Mouse (Mus musculus): ENCODE measurements around the gene Vwa5b1. TPM values are rescaled to one million over a fixed set of nuclear protein-coding genes. Genes with fewer than 3 reads are reported as not detected.

Vwa5b1 gene
- polyA plus RNA-seq (2012; rRNA removed): 2.4 TPM in 2 replicates

DNA sequence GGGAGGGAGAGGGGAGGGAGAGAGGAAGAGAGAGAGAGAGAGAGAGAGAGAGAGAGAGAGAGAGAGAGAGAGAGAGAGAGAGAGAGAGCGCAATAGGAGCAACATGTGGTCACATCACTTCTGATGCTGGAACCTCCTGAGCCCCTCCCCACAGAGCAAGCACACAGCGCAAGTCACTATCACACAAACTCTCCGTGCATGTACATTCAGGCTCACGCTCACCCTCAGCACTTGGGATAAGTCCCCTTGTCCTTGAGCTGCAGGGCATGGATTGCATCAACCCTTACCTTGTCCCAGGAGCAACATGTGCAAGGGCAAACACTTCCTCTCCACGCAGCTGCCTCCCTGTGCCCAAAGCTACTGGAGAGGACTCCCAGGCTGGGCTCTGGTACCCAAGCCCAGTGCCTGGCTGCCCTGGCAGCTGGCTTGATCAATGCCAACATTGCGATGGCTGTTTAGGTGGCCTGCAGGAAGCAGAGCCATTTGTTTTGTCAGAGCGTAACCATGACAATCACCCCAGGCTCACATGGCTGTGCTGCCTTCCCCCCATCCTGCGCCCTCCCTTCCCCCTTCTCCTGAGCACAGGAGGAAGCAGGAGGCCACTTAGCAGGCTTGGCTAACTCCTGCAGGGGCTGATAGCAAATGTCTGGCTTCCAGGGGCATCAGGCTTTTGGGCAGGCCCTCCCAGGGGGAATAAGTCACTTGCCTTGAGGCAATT, at the start of gene Vwa5b1:
Gene Vwa5b1, minus strand, starts transcription at position 457 of the 718 bp plus-strand sequence.
- no peak for DNase-seq (ENCODE audit: extremely low spot score in 1 of 2, low spot score in 1 of 2)

DNA sequence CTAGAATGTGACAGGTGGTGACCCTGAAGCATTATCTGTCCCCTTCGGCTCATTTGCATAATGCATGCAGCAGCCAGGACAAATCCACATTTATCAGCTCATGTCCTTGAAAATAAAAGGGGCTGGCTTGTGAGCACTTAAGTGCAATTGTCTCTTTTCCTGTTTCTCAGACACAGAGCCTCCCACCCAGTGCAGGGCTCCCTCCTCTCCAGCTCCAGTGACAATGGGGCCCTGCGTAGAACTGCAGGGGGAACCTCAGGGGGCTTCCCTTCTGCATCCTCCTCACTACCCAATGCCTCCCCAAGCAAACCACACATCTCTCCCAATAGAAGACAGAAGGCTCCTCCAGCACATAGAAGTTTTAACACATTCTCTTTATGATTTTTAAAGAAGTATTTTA, 47.1 kb upstream of the Vwa5b1 start:
- DNase-seq (ENCODE audit: extremely low spot score in 1 of 2, low spot score in 1 of 2): no peak

GRCm38 (mm10) chr4:138680124-138680523, 44.4 kb upstream of the Vwa5b1 start:
- no peak for DNase-seq (ENCODE audit: extremely low spot score in 1 of 2, low spot score in 1 of 2)

GRCm38 (mm10) chr4:138677579-138677978, 41.9 kb upstream of the Vwa5b1 start:
- peak in 1 of 2 experiments; percentile 78 for DNase-seq (ENCODE audit: extremely low spot score in 1 of 2, low spot score in 1 of 2)

DNA sequence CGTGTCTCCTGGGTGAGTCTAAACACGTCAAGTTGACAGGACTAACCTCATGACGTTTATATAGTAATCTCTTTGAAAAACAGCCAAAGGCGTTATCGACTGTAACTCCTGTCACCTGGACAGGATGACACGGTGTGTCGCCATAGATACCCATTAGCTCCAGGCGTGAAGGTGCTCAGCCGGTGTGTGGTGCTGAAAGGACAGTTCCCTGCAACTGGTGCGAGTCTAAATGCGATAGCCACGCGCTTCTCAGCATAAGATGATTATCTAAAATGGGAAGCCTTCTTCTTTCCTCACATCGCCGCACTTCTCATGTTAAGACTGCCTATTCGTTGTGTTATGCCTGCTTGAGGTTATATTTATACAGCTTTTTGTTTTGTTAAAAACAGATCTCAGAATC, 40.8 kb upstream of the Vwa5b1 start:
- DNase-seq (ENCODE audit: extremely low spot score in 1 of 2, low spot score in 1 of 2): no peak

GRCm38 (mm10) chr4:138672160-138672559, 36.5 kb upstream of the Vwa5b1 start:
- no peak for DNase-seq (ENCODE audit: extremely low spot score in 1 of 2, low spot score in 1 of 2)

DNA sequence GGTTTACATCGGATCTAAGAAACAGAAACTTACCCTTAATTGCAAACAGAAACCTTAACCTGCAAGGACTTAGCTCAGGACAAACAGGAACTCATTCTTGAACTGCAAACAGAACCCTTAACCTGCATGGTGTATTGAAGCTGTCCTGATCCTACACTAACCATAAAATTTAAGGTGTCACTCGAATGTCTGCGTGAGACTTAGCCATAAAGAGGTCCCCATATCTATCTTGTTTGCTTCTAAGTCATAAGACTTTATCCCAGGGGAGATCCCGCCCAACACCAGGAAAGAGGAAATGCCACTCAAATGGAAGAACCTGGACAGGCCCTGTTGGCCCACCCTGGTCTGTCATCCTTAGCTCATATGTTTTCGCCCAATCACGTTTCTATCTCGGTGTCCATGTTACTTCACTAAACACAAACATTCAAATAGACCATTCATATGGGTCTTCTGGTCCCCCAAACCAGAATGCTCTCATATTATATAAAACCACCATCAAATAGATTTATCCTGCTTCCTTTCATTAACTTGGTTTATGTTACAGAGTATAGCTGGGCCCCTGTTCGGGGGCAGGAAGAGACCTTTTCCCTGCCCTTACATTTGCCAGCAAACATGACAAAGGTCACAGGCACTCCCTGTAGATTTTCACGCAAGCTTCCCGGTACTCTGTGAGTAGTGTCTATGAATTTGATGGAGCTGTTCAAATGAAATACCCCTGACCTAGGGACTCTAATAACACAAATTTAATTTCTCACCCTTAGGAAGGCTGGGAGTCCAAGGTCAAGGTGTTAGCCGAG, 34.6 kb upstream of the Vwa5b1 start:
- DNase-seq (ENCODE audit: extremely low spot score in 1 of 2, low spot score in 1 of 2): no peak

DNA sequence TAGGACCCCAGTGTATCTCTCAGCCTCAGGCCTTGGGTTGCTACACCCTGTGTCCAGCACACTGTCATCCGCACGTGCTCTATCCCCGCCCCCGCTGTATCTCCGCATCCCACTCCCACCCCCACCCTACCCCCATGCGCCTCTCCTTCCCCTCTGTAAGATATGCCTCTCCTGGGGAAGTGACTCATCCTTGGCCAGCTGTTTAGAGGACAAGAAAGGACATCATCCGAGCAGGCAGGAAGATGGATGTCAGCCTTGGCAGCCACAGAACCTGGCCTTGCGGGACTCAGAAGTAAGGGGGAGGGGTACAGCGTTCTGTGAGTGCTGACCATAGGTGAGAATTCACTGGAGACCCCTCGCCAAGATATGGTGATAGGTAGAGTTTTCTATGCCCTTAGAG, 30.8 kb upstream of the Vwa5b1 start:
- no peak for DNase-seq (ENCODE audit: extremely low spot score in 1 of 2, low spot score in 1 of 2)

DNA sequence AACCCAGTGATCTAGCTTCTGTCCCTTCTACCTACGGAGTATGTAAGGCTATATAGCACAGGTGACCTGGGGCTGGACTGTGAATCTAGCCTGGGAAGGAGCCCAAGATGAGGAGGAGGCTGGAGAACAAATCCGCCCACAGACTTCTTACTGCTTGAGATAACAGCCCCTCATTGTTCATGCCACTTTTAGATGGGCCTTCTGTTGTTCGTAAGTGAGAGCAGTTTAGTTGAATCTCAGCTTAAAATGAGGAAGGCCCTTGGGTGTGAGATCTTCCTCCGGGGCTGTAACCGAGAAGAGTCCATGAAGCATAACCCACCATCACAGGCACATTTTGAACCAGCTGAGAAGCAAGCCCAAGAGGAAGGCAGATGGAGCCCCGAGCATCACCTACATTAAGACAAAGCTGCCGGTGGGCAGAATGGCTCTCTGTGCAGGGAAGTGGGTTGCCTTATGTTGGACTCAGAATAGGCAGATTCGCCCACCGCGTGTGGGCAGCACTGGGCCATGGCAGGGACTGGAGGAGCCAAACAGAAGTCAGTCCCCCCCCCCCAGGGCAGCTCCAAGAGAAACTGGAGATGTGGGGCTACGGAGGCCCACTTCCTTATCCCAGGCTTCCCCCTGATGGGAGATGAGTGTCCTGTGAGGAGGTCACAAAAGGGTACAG, 24.4 kb upstream of the Vwa5b1 start:
- DNase-seq (ENCODE audit: extremely low spot score in 1 of 2, low spot score in 1 of 2): peak; percentile 49 to 57

DNA sequence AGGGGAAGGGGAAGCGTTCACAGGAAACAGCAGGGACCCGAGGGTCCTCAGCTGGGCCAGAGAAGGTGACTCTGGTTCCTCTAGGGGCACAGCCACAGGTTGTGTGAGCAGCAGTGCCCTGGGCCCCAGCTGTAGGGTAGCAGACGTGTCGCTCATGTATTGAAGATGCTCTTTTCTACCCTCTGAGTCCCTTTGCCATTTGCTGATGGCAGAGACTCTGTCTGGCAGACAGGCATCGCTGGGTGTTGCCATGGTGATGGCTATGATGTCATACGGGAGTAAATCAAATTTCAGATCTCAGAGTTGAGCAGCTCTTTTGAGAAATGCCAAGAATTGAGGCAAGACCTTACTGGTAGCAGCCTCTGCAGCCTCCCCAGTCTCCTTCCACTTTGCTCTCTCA, 17.4 kb upstream of the Vwa5b1 start:
- peak in 1 of 2 experiments; percentile 54 for DNase-seq (ENCODE audit: extremely low spot score in 1 of 2, low spot score in 1 of 2)

- DNase-seq (ENCODE audit: extremely low spot score in 1 of 2, low spot score in 1 of 2): no peak
These were observed 16.2 kb upstream of the Vwa5b1 start for GRCm38 (mm10) chr4:138651881-138652280.

- DNase-seq (ENCODE audit: extremely low spot score in 1 of 2, low spot score in 1 of 2): no peak
These were observed 12.5 kb upstream of the Vwa5b1 start for GRCm38 (mm10) chr4:138648096-138648635.

DNA sequence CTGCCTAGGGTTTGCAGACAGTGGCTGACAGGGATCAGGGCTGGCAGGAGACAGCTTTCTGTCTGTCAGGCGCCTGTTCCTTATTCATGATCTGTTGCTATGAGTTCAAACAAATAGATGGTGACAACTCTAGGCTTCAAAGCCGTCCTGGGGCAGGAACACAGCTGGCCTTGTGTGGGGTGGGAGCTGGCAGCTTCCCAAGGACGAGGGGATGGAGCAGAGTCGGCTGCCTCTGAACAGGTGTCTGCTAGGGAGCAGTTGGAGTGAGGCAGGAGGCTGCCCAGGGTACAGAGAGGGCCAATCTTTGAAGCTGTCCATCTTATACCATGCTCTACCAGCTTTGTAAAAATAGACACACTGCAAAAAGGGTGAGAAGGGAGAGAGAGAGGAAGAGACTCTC, 6.6 kb upstream of the Vwa5b1 start:
- no peak for DNase-seq (ENCODE audit: extremely low spot score in 1 of 2, low spot score in 1 of 2)

- DNase-seq (ENCODE audit: extremely low spot score in 1 of 2, low spot score in 1 of 2): no peak
These were observed 445 bp upstream of the Vwa5b1 start for GRCm38 (mm10) chr4:138636146-138636511.

DNA sequence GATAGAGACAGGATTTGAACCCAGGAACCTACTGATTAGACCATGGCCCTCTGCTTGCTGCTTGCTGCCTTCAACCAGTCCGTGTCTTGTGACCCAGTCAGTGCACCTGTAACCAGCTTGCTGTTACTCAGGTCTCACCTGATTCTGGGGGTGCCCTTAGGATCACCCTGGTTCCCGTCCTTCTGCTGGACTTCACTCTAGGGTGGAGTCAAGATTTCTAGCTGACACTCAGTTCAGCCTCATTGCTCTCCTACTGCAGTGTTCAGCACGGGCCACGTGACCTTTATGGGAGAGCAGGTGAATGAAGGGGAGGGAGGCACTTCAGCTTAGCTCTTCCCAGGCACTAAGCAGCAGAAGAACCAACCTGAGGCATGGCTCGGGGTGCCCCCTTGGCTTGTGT, 7.4 kb downstream of the Vwa5b1 start:
- DNase-seq (ENCODE audit: extremely low spot score in 1 of 2, low spot score in 1 of 2): no peak

GRCm38 (mm10) chr4:138614454-138614853, 21.2 kb downstream of the Vwa5b1 start:
- DNase-seq (ENCODE audit: extremely low spot score in 1 of 2, low spot score in 1 of 2): no peak

DNA sequence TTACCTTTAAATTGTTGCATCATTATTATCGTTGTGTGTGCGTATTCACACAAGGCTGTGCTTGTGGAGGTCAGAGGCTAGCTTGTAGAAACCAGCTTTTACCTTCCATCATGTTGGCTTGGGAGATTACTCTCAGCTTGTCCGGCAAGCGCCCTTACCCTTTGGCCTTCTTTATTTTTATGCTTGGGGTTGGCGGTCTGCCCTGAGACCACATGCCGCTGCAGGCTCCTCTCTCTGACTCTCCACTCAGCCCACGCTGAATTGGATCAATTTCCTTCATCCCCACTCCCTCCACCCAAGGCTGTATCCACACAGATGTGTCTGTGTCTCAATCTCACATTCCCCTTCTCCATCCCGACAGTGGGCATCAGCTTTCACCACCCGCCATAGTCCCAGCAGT, 33.8 kb downstream of the Vwa5b1 start:
- no peak for DNase-seq (ENCODE audit: extremely low spot score in 1 of 2, low spot score in 1 of 2)

DNA sequence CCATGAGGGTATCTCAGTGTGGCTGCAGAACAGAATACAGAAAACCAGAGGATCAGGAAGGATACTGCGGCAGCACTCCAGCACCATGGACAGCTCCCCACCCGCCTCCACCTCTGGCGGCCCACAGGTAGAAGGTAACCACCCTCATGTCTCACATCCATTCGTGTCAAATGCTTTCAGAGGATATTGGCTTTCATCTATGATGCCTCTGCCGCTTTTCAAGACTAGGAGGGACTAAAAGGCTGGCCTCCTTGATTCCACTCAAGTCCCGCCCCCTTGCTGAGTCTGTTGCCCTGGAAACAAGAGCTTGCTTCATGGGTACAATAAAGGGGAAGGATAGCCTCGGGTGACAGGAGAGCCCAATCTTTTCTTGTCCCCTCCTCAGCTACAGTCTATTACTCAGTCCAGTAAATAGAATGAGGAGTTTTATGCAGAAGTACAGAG, 37.8 kb downstream of the Vwa5b1 start:
- DNase-seq (ENCODE audit: extremely low spot score in 1 of 2, low spot score in 1 of 2): peak in 1 of 2 experiments; percentile 68

- DNase-seq (ENCODE audit: extremely low spot score in 1 of 2, low spot score in 1 of 2): no peak
These were observed 39.1 kb downstream of the Vwa5b1 start for GRCm38 (mm10) chr4:138596391-138597130.

DNA sequence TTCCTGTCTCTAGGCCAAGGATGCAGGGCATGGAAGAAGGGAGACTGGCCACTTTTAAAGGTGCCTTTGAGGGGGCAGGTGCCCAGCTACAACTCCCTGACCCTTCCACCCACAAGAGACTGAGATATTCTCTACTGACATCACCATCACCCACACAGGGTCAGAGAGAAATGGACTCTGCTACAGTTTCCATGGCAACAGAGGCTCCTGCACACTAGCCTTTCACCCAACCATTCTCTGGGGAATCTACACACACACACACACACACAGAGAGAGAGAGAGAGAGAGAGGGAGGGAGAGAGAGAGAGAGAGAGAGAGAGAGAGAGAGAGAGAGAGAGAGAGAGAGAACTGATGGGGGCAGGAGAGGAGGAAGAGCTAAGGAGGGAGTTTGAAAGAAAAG, 50.7 kb downstream of the Vwa5b1 start:
- no peak for DNase-seq (ENCODE audit: extremely low spot score in 1 of 2, low spot score in 1 of 2)

Data from frontal cortex, adult 2 months (tissue).